Mouse (Mus musculus): ENCODE results near the gene Stard13.

Gene Stard13

DNA sequence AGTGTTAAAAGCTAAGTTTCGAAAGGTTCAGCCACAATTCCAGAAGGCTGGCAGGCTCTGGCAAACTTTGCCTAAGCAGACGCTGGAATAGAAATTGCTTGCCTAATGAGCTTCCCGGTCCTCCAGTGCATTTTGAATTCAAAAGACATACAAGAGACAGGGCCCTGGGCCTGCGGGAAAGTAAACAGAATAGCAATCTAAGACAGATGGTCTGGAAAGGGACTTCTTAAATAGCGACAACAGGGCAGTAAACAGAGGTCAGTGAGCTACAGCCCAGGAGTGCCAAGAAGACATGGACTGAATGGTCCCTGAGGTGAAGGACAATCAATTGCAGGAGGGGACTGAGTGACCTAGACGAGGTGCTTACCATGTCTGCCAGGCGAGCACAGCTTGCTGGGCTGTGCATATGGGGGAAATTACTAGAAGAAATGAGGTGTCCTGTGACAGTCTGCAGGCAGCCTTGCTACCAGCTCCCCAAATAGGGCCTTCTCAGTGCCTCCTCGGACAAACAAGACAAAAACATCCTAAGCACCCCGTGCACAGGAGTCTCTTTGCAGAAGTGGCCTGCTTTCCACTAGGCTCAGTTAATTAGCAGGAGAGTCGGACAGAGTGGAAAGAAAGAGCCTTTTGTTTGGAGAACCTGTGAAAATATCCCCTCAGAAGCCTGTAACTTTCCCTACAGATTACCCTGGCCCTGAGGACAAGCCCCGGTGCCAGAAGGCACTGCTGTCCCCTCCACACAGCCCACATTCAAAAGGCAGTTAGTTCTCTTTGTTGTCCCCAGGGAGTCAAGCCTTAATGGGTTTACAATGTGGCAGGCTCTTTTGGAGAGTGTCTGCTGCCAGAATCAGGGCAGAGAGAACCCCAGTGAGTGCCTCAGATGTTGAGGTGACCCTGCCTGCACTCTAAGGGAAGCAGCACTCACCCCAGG lies 90.7 kb downstream of the Stard13 start:
- DNase-seq (ENCODE audit: low read depth, low spot score) = no peak

GRCm38 (mm10) chr5:151142241-151142640 lies 91.4 kb downstream of the Stard13 start:
- DNase-seq (ENCODE audit: low read depth, low spot score) = no peak

- no peak for DNase-seq (ENCODE audit: low read depth, low spot score)
Measured at GRCm38 (mm10) chr5:151137901-151138300, 95.7 kb downstream of the Stard13 start.

DNA sequence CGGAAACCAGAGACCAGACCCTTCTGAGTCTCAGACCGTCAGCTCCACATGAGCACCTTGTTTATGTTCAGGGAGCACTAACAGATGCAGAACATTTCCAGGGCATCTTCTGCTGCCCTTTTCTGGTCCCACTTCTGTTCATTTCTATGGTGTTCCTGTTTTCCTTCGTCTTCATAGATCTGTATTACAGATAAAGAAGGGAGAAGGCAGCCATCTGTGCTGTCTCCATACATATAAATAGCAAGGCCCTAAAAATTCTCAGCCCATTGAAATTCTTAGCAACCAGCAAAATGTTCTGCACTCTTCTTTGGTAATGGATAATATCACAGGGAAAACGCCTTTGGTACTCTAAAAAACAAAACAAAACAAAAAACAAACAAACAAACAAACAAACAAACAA lies 96.3 kb downstream of the Stard13 start:
- no peak for DNase-seq (ENCODE audit: low read depth, low spot score)

- no peak for DNase-seq (ENCODE audit: low read depth, low spot score)
Measured at GRCm38 (mm10) chr5:151135965-151136364, 97.7 kb downstream of the Stard13 start.

- DNase-seq (ENCODE audit: low read depth, low spot score) = no peak
Measured at GRCm38 (mm10) chr5:151135078-151135826, 98.4 kb downstream of the Stard13 start.

GRCm38 (mm10) chr5:151134202-151134601 lies 99.4 kb downstream of the Stard13 start:
- DNase-seq (ENCODE audit: low read depth, low spot score) = no peak

GRCm38 (mm10) chr5:151133744-151134143 lies 99.9 kb downstream of the Stard13 start:
- DNase-seq (ENCODE audit: low read depth, low spot score) = no peak

DNA sequence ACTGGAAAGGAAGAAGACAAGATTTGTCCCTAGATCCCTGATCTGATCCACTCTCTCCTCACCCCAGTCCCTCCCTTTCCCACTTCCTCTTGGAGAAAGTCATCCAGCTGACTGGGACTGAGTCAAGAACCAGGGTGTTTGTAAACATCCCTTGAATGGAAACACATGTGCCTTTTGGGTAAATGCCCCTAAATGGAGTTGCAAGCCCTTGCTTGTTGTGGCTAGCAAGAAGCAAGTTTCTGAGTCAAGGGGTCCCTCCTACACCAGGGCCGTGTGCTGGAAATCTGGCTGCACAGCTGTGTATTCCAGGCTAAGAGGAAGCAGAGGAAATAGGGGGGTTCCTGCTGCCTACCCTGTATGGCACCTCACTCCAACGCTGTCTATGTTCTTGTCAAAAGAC lies 103.9 kb downstream of the Stard13 start:
- no peak for DNase-seq (ENCODE audit: low read depth, low spot score)

- DNase-seq (ENCODE audit: low read depth, low spot score) = no peak
Measured at GRCm38 (mm10) chr5:151127298-151127717, 106.3 kb downstream of the Stard13 start.

GRCm38 (mm10) chr5:151126608-151127005 lies 107.0 kb downstream of the Stard13 start:
- no peak for DNase-seq (ENCODE audit: low read depth, low spot score)

- no peak for DNase-seq (ENCODE audit: low read depth, low spot score)
Measured at GRCm38 (mm10) chr5:151125985-151126607, 107.5 kb downstream of the Stard13 start.

DNA sequence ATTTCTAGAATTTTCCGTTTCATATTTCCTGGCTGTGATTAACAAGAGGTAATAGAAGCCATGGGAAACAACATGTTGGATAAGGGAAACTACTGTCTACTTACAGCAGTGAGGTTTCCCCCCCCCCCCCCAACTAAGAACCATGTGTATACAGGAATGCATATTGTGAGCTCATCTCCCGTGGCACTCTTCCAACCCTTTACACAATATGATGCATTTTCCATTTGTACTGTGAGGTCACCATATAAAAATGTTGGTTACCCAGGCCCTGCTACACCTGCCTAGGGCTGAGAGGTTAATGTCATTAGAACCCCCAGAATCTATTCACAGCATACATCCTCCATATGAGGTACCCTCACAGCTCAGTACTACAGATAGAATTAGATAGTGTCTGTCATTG lies 115.8 kb downstream of the Stard13 start:
- no peak for DNase-seq (ENCODE audit: low read depth, low spot score)

GRCm38 (mm10) chr5:151116192-151116887 lies 117.3 kb downstream of the Stard13 start:
- no peak for DNase-seq (ENCODE audit: low read depth, low spot score)

DNA sequence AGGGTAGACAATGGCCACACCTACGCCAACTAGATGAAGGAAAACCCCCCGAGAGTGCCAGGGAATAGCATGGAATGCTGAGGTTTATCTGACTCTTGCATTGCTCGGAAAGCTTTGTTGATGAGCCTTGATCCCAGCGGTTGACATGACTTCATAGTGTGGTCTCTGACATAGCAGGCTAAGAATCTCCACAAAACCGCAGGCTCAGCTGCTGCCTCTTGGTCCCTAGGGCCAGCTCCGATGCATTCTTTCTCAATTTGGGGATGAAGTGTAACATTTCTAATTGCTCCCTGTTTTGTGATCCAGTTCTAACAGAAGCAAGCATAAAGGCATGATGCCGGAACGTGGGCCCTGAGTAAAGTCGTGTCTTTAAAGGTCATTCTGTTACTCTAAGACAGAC lies 120.9 kb downstream of the Stard13 start:
- no peak for DNase-seq (ENCODE audit: low read depth, low spot score)

GRCm38 (mm10) chr5:151111080-151111871 lies 122.4 kb downstream of the Stard13 start:
- DNase-seq (ENCODE audit: low read depth, low spot score) = no peak

- no peak for DNase-seq (ENCODE audit: low read depth, low spot score)
Measured at GRCm38 (mm10) chr5:151110461-151110908, 123.2 kb downstream of the Stard13 start.

DNA sequence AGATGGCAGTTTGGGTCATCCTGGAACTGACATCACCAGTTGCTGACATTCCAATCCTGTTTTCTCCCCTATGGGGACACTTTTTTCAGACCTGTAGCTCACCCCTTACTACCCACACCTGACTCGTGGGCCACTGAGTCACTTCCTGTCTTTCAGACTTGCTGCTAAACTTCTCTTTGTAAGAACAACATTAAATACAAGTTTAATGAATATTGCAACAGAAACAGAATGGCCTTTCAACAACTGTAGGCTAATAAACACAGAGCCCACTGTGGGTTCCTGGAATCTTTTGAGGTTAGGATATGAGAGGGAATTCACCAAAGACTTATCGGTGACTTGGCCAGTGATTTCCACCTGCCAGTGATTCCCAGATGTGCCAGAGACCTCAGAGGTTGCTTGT lies 123.8 kb downstream of the Stard13 start:
- DNase-seq (ENCODE audit: low read depth, low spot score) = no peak

DNA sequence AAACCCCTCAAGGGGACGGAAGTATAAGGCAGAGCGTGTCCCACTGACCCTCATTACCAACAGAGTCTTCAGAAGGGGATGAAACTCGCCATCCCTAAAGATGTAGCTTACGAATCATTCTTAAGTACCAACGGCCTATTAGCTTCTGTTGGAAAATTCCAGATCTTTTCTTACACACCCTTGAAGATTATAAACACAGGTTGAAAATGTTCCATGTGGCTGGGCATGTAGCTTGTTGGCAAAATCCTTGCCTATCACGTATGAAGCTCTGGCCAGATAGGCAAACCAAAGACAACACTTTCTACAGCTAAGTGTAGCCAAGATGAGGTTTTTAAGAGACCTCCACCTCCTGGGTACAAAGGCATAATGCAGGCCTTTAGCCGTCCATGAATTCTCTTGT lies 124.7 kb downstream of the Stard13 start:
- no peak for DNase-seq (ENCODE audit: low read depth, low spot score)

GRCm38 (mm10) chr5:151108291-151108897 lies 125.2 kb downstream of the Stard13 start:
- no peak for DNase-seq (ENCODE audit: low read depth, low spot score)
